Mouse (Mus musculus) heart, embryonic 12.5 days (tissue): ENCODE data around the gene Shroom1. TPM values are rescaled to one million over a fixed set of nuclear protein-coding genes. Genes with fewer than 3 reads are reported as not detected.
"Not testable (repeated sequence)": the region's sequence is repeated elsewhere in the genome, so short reads cannot be mapped to it uniquely, and the experiment has no call there.

Source experiments
- ATAC-seq: fragments of 200-750 bp; cut with Nextera tagmentation; 2 replicates; pipeline ENCODE4 v1.8.0; 2017; ENCODE audit warnings: moderate TSS enrichment, moderate library complexity; ENCODE audit not compliant: insufficient number of reproducible peaks, low FRiP score
- H3K27ac ChIP-seq: fragments of 300-500 bp; sonication (generic); 2 replicates; pipeline ENCODE4 v1.5.1; 2016; ENCODE audit warnings: mild to moderate bottlenecking, moderate library complexity; ENCODE audit not compliant: poor library complexity, severe bottlenecking
- H3K27me3 ChIP-seq: fragments of 300-500 bp; sonication (generic); replicated peaks from 2 replicates; pipeline ENCODE4 v1.6.1; 2016; ENCODE audit warnings: mild to moderate bottlenecking, moderate library complexity
- H3K36me3 ChIP-seq: fragments of 300-500 bp; sonication (generic); 2 replicates; pipeline ENCODE4 v1.6.1; 2016; ENCODE audit warnings: mild to moderate bottlenecking, moderate library complexity
- H3K4me1 ChIP-seq: fragments of 300-500 bp; sonication (generic); replicated peaks from 2 replicates; pipeline ENCODE4 v1.6.1; 2016; ENCODE audit warnings: mild to moderate bottlenecking
- H3K4me2 ChIP-seq: fragments of 300-500 bp; sonication (generic); 2 replicates; pipeline ENCODE4 v1.6.1; 2016; ENCODE audit warnings: mild to moderate bottlenecking, moderate library complexity
- H3K4me3 ChIP-seq: fragments of 300-500 bp; sonication (generic); 2 replicates; pipeline ENCODE4 v1.5.1; 2016; ENCODE audit warnings: mild to moderate bottlenecking
- H3K9ac ChIP-seq: fragments of 300-500 bp; sonication (generic); 2 replicates; pipeline ENCODE4 v1.6.1; 2016; ENCODE audit warnings: mild to moderate bottlenecking, moderate library complexity
- H3K9me3 ChIP-seq: fragments of 300-500 bp; sonication (generic); replicated peaks from 2 replicates; pipeline ENCODE4 v1.6.1; 2016; ENCODE audit warnings: mild to moderate bottlenecking, moderate library complexity
- WGBS: fragments of 180-500 bp; shearing (Covaris S2); methylation state at CpG from one replicate; pipeline ENCODE4 v1.1.7; 2016; 5-methylcytosine and 5-hydroxymethylcytosine counted together
- polyA plus RNA-seq: library from polyadenylated mRNA; unstranded; fragments of >200 nt; fragmentation: Nextera tagmentation; extraction: Ambion mirVana; gene quantifications from 2 replicates; pipeline ENCODE4 v1.2.1, GENCODE M21; 2016

Gene Shroom1
- 5.3 and 5.8 TPM in 2 replicates for polyA plus RNA-seq

- Histone ChIP-seq H3K27ac (peak within 1 kb of the TSS; percentile 33; the same call in 1 of the 2 replicates), H3K4me1 (no peaks in the 10 kb centered on the region; the same call in 1 of the 2 replicates), H3K9ac (peak within 1 kb of the TSS; percentile 75), H3K27me3 (peaks cover 24% of the 10 kb centered on the region), H3K36me3 (no peaks in the 10 kb centered on the region), H3K4me2 (peak within 1 kb of the TSS; percentile 87), H3K4me3 (peak within 1 kb of the TSS; percentile 58), H3K9me3 (no peaks in the 10 kb centered on the region)
- ATAC-seq: peak; percentile 89
- WGBS: 3% methylated on average over 42 of the region's 42 CpGs
Measured at GRCm38 (mm10) chr11:53456474-53457371, at the start of gene Shroom1, which contains the start of gene Gm10447. TSS of gene Shroom1 (plus strand) at chr11:53457205. TSS of gene Gm10447 (minus strand) at chr11:53457110.

GRCm38 (mm10) chr11:53411738-53412137 is 45.3 kb upstream of the Shroom1 start:
- H3K27me3 ChIP-seq: no peaks in the 10 kb centered on the region
- H3K4me2 ChIP-seq: no peak overlapping the region
- H3K36me3 ChIP-seq: peaks cover 83% of the 10 kb centered on the region
- no peak overlapping the region for H3K4me3 ChIP-seq
- H3K27ac ChIP-seq: no peak overlapping the region
- H3K4me1 ChIP-seq: no peaks in the 10 kb centered on the region
- H3K9ac ChIP-seq: no peak overlapping the region
- no peaks in the 10 kb centered on the region for H3K9me3 ChIP-seq
- ATAC-seq: no peak

- no peak overlapping the region for H3K4me2 ChIP-seq
- H3K36me3 ChIP-seq: peaks cover 84% of the 10 kb centered on the region
- H3K9me3 ChIP-seq: no peaks in the 10 kb centered on the region
- H3K27ac ChIP-seq: no peak overlapping the region
- no peaks in the 10 kb centered on the region for H3K4me1 ChIP-seq
- ATAC-seq: no peak
- H3K27me3 ChIP-seq: no peaks in the 10 kb centered on the region
- no peak overlapping the region for H3K4me3 ChIP-seq
- 88% methylated on average over 4 of the region's 4 CpGs for WGBS
- H3K9ac ChIP-seq: no peak overlapping the region
Measured at GRCm38 (mm10) chr11:53413871-53414270, 43.1 kb upstream of the Shroom1 start.

DNA sequence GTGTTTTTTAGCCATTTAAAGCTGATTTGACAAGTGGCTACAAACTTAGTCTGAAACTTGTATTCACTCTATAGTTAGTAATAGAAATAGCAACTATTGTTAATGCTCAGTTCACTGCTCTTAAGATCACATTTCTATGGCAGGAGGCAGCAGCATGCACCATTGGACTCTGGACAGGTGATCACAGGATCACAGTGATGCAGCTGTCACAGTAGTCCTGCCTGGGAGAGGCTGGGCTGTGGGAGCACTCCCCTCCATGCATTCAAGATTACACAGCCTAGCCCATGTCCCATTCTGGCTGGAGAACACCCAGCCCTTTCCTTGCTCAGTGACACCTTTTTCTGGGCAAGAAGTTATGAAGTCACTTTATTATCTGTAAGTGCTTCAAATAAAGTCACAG is 39.0 kb upstream of the Shroom1 start:
- H3K27me3 ChIP-seq: no peaks in the 10 kb centered on the region
- H3K4me1 ChIP-seq: peaks cover 4% of the 10 kb centered on the region; the same call in 1 of the 2 replicates
- no peak for ATAC-seq
- no peak overlapping the region for H3K4me2 ChIP-seq
- H3K9ac ChIP-seq: no peak overlapping the region
- H3K27ac ChIP-seq: no peak overlapping the region
- peaks cover 78% of the 10 kb centered on the region for H3K36me3 ChIP-seq
- no peaks in the 10 kb centered on the region for H3K9me3 ChIP-seq
- H3K4me3 ChIP-seq: no peak overlapping the region

- H3K4me3 ChIP-seq: no peak within 1 kb of the TSS
- no peaks in the 10 kb centered on the region for H3K27me3 ChIP-seq
- ATAC-seq: no peak
- H3K36me3 ChIP-seq: peaks cover 38% of the 10 kb centered on the region
- H3K4me1 ChIP-seq: peaks cover 25% of the 10 kb centered on the region
- H3K4me2 ChIP-seq: no peak within 1 kb of the TSS
- no peak within 1 kb of the TSS for H3K9ac ChIP-seq
- WGBS: 74% methylated on average over 4 of the region's 4 CpGs
- H3K9me3 ChIP-seq: no peaks in the 10 kb centered on the region
- no peak within 1 kb of the TSS for H3K27ac ChIP-seq
Measured at GRCm38 (mm10) chr11:53423036-53423435, 34.0 kb upstream of the Shroom1 start, which contains the start of gene Leap2. TSS of gene Leap2 (minus strand) at chr11:53423170.

DNA sequence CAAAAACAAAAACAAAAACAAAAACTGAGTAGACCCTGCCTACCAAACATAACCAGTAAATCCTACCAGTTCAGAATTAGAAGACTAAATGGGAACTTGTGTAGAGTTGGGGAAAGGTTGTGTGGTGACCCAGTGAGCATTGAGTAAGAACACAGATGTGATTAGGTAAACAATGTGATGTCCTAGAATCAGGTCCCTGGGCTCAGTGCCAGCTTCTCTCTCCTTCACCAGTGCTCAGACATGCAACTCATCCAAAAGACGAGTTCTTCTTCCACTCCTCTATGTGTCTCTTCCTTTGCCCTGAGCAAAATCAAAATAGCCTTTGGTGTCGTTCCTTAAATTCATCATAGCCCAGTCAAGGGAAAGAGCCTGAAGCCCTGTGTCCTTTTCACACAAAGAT is 32.2 kb upstream of the Shroom1 start:
- Histone ChIP-seq H3K4me1 (peaks cover 31% of the 10 kb centered on the region), H3K9me3 (no peaks in the 10 kb centered on the region), H3K27ac (peak overlapping the region; percentile 36; the same call in 1 of the 2 replicates), H3K4me3 (no peak overlapping the region), H3K36me3 (peaks cover 36% of the 10 kb centered on the region), H3K27me3 (no peaks in the 10 kb centered on the region), H3K9ac (no peak overlapping the region), H3K4me2 (no peak overlapping the region)
- no peak for ATAC-seq
- 68% methylated on average over 2 of the region's 2 CpGs for WGBS

DNA sequence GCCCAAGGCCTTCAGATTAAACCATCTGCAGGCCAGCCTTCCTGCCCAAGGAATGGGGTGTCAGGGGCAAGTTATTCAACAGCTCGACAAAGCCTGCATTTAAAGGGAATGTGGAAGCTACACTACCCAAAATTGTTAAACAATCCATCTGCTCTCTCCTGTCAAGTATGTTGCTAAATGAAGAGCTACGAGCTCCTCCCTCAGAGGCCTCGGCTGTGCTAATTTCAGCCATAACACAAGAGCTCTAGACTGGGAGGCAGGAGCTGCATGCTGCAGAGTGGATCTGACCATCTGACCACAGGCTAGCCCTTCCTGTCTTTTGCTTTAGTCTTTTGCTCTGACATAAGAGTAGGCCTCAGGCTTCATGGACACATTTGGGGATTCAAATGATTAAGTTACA is 31.8 kb upstream of the Shroom1 start:
- ATAC-seq: no peak
- Histone ChIP-seq H3K4me2 (no peak overlapping the region), H3K36me3 (peaks cover 32% of the 10 kb centered on the region), H3K4me1 (peaks cover 31% of the 10 kb centered on the region), H3K27ac (peak overlapping the region; percentile 36; the same call in 1 of the 2 replicates), H3K27me3 (no peaks in the 10 kb centered on the region), H3K4me3 (no peak overlapping the region), H3K9me3 (no peaks in the 10 kb centered on the region), H3K9ac (no peak overlapping the region)
- 48% methylated on average over 3 of the region's 3 CpGs for WGBS

GRCm38 (mm10) chr11:53425711-53426255 is 31.2 kb upstream of the Shroom1 start:
- Histone ChIP-seq H3K36me3 (peaks cover 30% of the 10 kb centered on the region), H3K27me3 (no peaks in the 10 kb centered on the region), H3K27ac (no peak overlapping the region), H3K9me3 (no peaks in the 10 kb centered on the region), H3K4me1 (peaks cover 31% of the 10 kb centered on the region), H3K4me3 (no peak overlapping the region), H3K9ac (no peak overlapping the region), H3K4me2 (no peak overlapping the region)
- 80% methylated on average over 6 of the region's 6 CpGs for WGBS
- no peak for ATAC-seq

- 49% methylated on average over 3 of the region's 3 CpGs for WGBS
- ATAC-seq, H3K27me3 ChIP-seq, H3K9me3 ChIP-seq, H3K4me3 ChIP-seq: not testable (repeated sequence)
- Histone ChIP-seq H3K9ac (peak overlapping the region; percentile 41; the same call in 1 of the 2 replicates), H3K4me1 (peaks cover 36% of the 10 kb centered on the region), H3K4me2 (0 out of 2 replicates have a peak overlapping the region, but pooled peaks have one; percentile 22), H3K27ac (peak overlapping the region; percentile 53), H3K36me3 (peaks cover 22% of the 10 kb centered on the region)
Measured at GRCm38 (mm10) chr11:53426914-53427313, 30.1 kb upstream of the Shroom1 start.

GRCm38 (mm10) chr11:53427993-53428715 is 28.9 kb upstream of the Shroom1 start:
- peaks cover 15% of the 10 kb centered on the region for H3K36me3 ChIP-seq
- no peak overlapping the region for H3K9ac ChIP-seq
- H3K4me1 ChIP-seq: peaks cover 31% of the 10 kb centered on the region
- 89% methylated on average over 3 of the region's 3 CpGs for WGBS
- no peak for ATAC-seq
- H3K4me2 ChIP-seq: no peak overlapping the region
- no peak overlapping the region for H3K27ac ChIP-seq
- no peaks in the 10 kb centered on the region for H3K9me3 ChIP-seq
- H3K4me3 ChIP-seq: no peak overlapping the region
- H3K27me3 ChIP-seq: no peaks in the 10 kb centered on the region

GRCm38 (mm10) chr11:53428716-53429057 is 28.3 kb upstream of the Shroom1 start:
- Histone ChIP-seq H3K9me3 (no peaks in the 10 kb centered on the region), H3K27ac (no peak overlapping the region), H3K27me3 (no peaks in the 10 kb centered on the region), H3K4me2 (no peak overlapping the region), H3K4me1 (peaks cover 34% of the 10 kb centered on the region), H3K4me3 (no peak overlapping the region), H3K36me3 (peaks cover 15% of the 10 kb centered on the region), H3K9ac (no peak overlapping the region)
- 91% methylated on average over 5 of the region's 5 CpGs for WGBS
- no peak for ATAC-seq
